Mouse (Mus musculus) erythroblast, embryonic 14.5 days (primary cell): ENCODE data around the gene Lgmn.

Experiments used
- GATA1 ChIP-seq: IDR thresholded peaks from 2 replicates; pipeline ENCODE4 v1.6.1; 2012; ENCODE audit warnings: low read length, inconsistent platforms, mixed read lengths
- TAL1 ChIP-seq: IDR thresholded peaks from 3 replicates; pipeline ENCODE4 v1.6.1; 2012; ENCODE audit warnings: low read length, inconsistent platforms, mixed read lengths

DNA sequence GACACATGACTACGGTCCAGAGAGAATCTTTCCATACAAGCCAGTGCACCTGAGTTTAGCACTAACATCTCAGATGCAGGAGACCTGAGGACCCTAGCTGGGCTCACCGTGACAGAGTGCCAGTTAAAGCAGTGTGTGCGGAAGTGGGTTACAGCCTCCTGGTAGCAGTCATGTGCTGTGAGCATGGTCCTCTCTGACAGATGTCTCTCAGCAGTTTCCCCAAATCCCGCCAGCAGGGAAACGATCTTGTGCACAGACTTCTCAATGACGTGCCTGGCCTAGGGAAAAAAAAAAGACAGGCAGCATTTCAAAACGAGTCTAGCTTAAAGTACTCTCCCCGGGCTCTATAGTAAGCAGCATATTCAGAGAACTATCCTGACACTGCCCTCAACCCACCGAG is 44.1 kb downstream of the Lgmn start:
- TF ChIP-seq GATA1: no peak
- TF ChIP-seq TAL1: no peak
